Mouse (Mus musculus): ENCODE data around the gene Glb1l3. TPM values are rescaled to one million over a fixed set of nuclear protein-coding genes. Genes with fewer than 3 reads are reported as not detected.

Glb1l3 gene
- polyA plus RNA-seq, 1 experiment from 2014 or later = not detected

DNA sequence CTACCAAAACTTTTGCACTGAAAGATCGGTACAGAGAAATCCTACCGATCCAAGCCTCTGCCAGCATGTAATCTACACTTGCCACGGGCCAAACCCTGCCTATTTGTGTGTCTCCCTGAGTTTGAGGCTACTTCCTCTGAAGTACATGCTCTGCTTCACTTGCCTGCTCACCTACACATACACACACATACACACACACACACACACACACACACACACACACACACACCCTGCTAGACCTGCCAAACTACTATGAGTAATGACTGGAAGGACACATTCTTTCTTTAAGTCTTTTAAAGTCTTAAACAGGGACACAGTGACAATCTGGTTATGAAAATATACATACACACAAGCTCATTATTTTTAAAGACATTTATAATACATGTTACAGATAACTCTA lies 62.5 kb downstream of the Glb1l3 start:
- no peak for ATAC-seq (ENCODE audit: low read depth)
- no peak overlapping the region for H3K27ac ChIP-seq (ENCODE audit: low read length)
- H3K27me3 ChIP-seq (ENCODE audit: control insufficient read depth, insufficient read depth, low read depth, low read length) = no peaks in the 10 kb centered on the region
- no peaks in the 10 kb centered on the region for H3K9me3 ChIP-seq (replicated peaks; ENCODE audit: control insufficient read depth, low read length)
- no peak overlapping the region for H3K9ac ChIP-seq (ENCODE audit: low read depth, low read length)
- H3K4me2 ChIP-seq (ENCODE audit: low read depth, low read length) = no peak overlapping the region
- no peak overlapping the region for H3K4me3 ChIP-seq (ENCODE audit: low read depth, low read length)
- H3K36me3 ChIP-seq (ENCODE audit: control insufficient read depth, insufficient read depth) = no peaks in the 10 kb centered on the region
- H3K4me1 ChIP-seq (ENCODE audit: control insufficient read depth, low read depth, low read length) = no peaks in the 10 kb centered on the region
- 67% methylated on average over 3 of the region's 3 CpGs for WGBS (ENCODE audit: insufficient replicate concordance)

DNA sequence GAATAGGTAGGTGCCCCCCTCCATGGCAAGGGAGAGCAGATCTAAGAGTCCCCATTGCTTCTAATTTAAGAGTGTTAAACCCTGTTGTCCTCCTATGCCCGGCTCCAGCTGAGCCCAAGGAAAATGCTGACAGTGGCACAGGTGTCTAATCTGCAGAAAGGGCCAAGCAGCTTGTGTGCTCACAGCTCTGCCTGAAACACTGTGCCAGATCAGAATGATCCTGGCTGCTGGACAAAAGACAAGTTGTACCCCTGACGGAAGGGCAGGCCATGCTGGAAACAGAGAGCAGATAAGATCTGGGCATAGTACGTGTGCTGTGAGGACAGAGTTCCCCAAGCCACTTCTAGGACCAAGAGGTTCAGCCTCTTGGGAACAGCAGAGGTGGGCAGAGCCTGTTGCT lies 67.9 kb downstream of the Glb1l3 start:
- WGBS (ENCODE audit: insufficient replicate concordance) = 54% methylated on average over 3 of the region's 3 CpGs
- Histone ChIP-seq H3K4me2 (ENCODE audit: low read depth, low read length) (no peak overlapping the region), H3K27me3 (ENCODE audit: control insufficient read depth, insufficient read depth, low read depth, low read length) (no peaks in the 10 kb centered on the region), H3K4me1 (ENCODE audit: control insufficient read depth, low read depth, low read length) (no peaks in the 10 kb centered on the region), H3K27ac (ENCODE audit: low read length) (no peak overlapping the region), H3K9me3 (replicated peaks; ENCODE audit: control insufficient read depth, low read length) (no peaks in the 10 kb centered on the region), H3K4me3 (ENCODE audit: low read depth, low read length) (no peak overlapping the region), H3K9ac (ENCODE audit: low read depth, low read length) (no peak overlapping the region), H3K36me3 (ENCODE audit: control insufficient read depth, insufficient read depth) (no peaks in the 10 kb centered on the region)
- ATAC-seq (ENCODE audit: low read depth) = no peak

DNA sequence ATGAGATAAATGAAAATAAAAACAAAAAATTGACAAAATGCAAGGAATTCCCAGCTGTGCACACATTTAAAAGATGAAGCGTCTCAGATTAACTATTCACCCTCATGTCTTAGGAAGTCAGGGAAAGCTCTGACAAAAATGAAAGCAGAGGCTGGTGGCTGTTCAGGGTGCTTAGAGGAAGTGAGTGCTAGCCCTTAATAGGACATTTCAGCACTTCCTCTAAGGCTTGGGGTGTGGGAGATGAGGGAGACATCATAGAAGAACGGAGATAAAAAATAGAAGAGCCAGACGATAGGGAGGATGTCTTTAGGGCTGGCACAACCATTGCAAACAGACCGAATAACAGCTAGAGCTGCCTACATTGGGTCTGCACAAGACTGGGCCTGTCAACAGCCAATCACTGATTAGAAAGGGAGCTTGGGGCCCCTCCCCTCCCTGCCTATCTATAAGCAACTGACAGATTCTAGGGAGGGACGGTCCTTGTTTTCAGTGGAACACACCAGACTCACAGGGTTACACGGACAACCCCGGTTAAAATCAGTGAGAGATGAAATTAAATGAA lies 77.2 kb downstream of the Glb1l3 start:
- H3K4me2 ChIP-seq (ENCODE audit: low read depth, low read length) = no peak overlapping the region
- WGBS (ENCODE audit: insufficient replicate concordance) = 27% methylated on average over 7 of the region's 7 CpGs
- no peaks in the 10 kb centered on the region for H3K27me3 ChIP-seq (ENCODE audit: control insufficient read depth, insufficient read depth, low read depth, low read length)
- no peak overlapping the region for H3K4me3 ChIP-seq (ENCODE audit: low read depth, low read length)
- H3K27ac ChIP-seq (ENCODE audit: low read length) = no peak overlapping the region
- H3K9me3 ChIP-seq (replicated peaks; ENCODE audit: control insufficient read depth, low read length) = no peaks in the 10 kb centered on the region
- no peak overlapping the region for H3K9ac ChIP-seq (ENCODE audit: low read depth, low read length)
- H3K4me1 ChIP-seq (ENCODE audit: control insufficient read depth, low read depth, low read length) = no peaks in the 10 kb centered on the region
- no peak for ATAC-seq (ENCODE audit: low read depth)
- H3K36me3 ChIP-seq (ENCODE audit: control insufficient read depth, insufficient read depth) = no peaks in the 10 kb centered on the region

DNA sequence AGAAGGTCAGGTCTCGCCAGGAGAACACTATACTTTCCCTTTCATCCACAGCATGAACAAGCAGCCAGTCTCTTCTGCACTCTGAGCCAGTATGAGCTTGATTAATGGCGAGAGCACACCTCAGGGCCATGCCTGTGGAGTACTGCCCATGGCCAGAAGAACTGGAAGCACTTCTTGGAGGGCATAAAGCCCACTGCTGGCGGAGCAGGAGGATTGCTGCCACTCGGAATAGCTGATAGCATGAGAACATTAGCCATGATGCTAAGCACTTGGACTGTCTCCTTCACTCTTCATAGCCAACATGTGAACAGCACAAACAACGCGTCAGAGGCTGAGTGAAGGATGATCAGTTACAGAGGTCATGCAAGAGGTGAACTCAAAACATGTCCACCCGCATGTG lies 82.3 kb downstream of the Glb1l3 start:
- Histone ChIP-seq H3K4me2 (ENCODE audit: low read depth, low read length) (no peak overlapping the region), H3K27ac (ENCODE audit: low read length) (no peak overlapping the region), H3K4me1 (ENCODE audit: control insufficient read depth, low read depth, low read length) (no peaks in the 10 kb centered on the region), H3K9ac (ENCODE audit: low read depth, low read length) (no peak overlapping the region), H3K9me3 (replicated peaks; ENCODE audit: control insufficient read depth, low read length) (no peaks in the 10 kb centered on the region), H3K36me3 (ENCODE audit: control insufficient read depth, insufficient read depth) (no peaks in the 10 kb centered on the region), H3K4me3 (ENCODE audit: low read depth, low read length) (no peak overlapping the region), H3K27me3 (ENCODE audit: control insufficient read depth, insufficient read depth, low read depth, low read length) (no peaks in the 10 kb centered on the region)
- ATAC-seq (ENCODE audit: low read depth) = no peak
- 61% methylated on average over 7 of the region's 7 CpGs for WGBS (ENCODE audit: insufficient replicate concordance)

DNA sequence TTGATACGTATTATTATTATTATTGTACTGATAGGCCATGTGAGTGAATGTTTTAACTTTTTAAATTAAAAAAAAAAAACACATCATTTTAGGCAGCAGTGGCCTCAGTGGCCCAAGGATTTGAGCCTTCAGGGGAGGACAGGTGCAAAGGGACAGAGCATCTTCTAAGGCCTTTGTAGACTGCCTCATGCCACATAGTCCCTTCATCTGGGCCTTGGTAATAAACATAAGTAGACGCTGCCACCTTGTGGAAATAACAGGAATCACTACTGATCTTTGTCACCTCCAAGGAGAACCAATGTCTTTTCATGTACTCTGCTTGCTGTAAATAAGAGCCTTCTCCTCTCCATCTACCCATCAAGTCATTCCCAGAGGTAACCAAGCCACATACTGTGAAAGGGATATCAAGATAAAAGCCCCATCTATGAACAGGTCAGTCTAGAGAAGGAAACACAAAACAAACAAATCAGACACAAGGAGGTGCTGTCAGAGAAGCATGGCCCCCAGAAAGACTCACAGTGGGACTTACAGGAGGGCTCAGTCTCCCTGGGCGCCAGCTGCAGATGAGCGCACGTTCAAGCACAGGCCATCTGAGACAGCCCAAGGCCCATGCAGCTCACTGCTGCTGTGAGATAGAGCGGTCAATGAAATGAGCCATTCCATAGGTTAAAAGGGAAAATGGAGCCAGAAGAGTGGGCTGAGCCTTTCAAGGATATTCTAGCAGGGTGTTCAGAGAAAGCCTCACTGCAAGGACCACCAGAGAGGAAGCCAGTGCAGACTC lies 84.4 kb downstream of the Glb1l3 start:
- H3K9ac ChIP-seq (ENCODE audit: low read depth, low read length) = no peak overlapping the region
- H3K36me3 ChIP-seq (ENCODE audit: control insufficient read depth, insufficient read depth) = no peaks in the 10 kb centered on the region
- no peaks in the 10 kb centered on the region for H3K9me3 ChIP-seq (replicated peaks; ENCODE audit: control insufficient read depth, low read length)
- H3K27ac ChIP-seq (ENCODE audit: low read length) = no peak overlapping the region
- no peaks in the 10 kb centered on the region for H3K27me3 ChIP-seq (ENCODE audit: control insufficient read depth, insufficient read depth, low read depth, low read length)
- no peak for ATAC-seq (ENCODE audit: low read depth)
- H3K4me1 ChIP-seq (ENCODE audit: control insufficient read depth, low read depth, low read length) = no peaks in the 10 kb centered on the region
- H3K4me2 ChIP-seq (ENCODE audit: low read depth, low read length) = no peak overlapping the region
- H3K4me3 ChIP-seq (ENCODE audit: low read depth, low read length) = no peak overlapping the region
- WGBS (ENCODE audit: insufficient replicate concordance) = 49% methylated on average over 6 of the region's 6 CpGs

DNA sequence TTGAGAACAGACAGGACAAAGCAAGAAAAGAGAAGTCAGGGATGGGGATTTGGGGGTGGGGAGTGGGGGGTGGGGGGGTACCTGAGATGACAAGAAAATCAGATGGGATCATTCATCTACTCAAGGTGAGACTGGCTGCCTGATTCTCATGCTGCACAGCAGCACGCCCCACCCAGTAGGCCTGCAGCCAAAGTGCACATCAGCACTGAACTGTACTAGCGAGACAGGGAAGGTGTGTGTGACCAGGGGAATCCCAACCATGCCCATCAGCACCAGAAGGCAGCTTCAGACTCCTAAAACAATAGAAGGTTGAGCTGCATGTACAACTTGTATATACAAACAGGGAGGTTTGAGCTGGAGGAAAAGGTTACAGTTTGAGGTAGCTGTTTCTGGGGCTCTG lies 85.0 kb downstream of the Glb1l3 start:
- Histone ChIP-seq H3K4me1 (ENCODE audit: control insufficient read depth, low read depth, low read length) (no peaks in the 10 kb centered on the region), H3K27ac (ENCODE audit: low read length) (no peak overlapping the region), H3K4me2 (ENCODE audit: low read depth, low read length) (no peak overlapping the region), H3K4me3 (ENCODE audit: low read depth, low read length) (no peak overlapping the region), H3K36me3 (ENCODE audit: control insufficient read depth, insufficient read depth) (no peaks in the 10 kb centered on the region), H3K9ac (ENCODE audit: low read depth, low read length) (no peak overlapping the region), H3K27me3 (ENCODE audit: control insufficient read depth, insufficient read depth, low read depth, low read length) (no peaks in the 10 kb centered on the region), H3K9me3 (replicated peaks; ENCODE audit: control insufficient read depth, low read length) (no peaks in the 10 kb centered on the region)
- no peak for ATAC-seq (ENCODE audit: low read depth)
- WGBS (ENCODE audit: insufficient replicate concordance) = 51% methylated on average over 2 of the region's 2 CpGs

DNA sequence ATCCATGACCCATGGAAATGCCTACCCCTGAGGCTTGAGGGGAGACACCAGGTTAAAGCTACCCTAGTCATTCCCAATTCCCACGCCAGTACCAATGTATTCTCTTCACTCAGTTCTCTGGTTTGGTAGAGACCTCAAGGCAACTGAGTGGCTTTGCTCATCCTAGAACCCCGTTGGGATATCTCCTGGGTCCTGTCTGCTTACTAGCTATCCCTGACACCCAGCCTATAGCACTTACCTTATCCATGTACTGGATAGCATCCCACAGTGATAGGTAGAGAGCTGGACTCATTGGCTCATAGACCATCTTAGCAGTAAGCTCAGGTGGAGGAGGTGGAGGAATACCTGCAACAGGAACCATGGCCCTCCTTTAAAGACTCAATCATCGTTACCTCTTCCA lies 92.5 kb downstream of the Glb1l3 start:
- Histone ChIP-seq H3K36me3 (ENCODE audit: control insufficient read depth, insufficient read depth) (no peaks in the 10 kb centered on the region), H3K9me3 (replicated peaks; ENCODE audit: control insufficient read depth, low read length) (no peaks in the 10 kb centered on the region), H3K4me2 (ENCODE audit: low read depth, low read length) (no peak overlapping the region), H3K4me3 (ENCODE audit: low read depth, low read length) (no peak overlapping the region), H3K4me1 (ENCODE audit: control insufficient read depth, low read depth, low read length) (no peaks in the 10 kb centered on the region), H3K27me3 (ENCODE audit: control insufficient read depth, insufficient read depth, low read depth, low read length) (no peaks in the 10 kb centered on the region), H3K27ac (ENCODE audit: low read length) (no peak overlapping the region), H3K9ac (ENCODE audit: low read depth, low read length) (no peak overlapping the region)
- 42% methylated on average over 3 of the region's 3 CpGs for whole genome bisulfite sequencing (ENCODE audit: insufficient replicate concordance)
- no peak for ATAC-seq (ENCODE audit: low read depth)

Other genes with a start within 250 kb of the Glb1l3 start
- not detected in 2 replicates for gene B3gat1, start 127.2 kb downstream of the Glb1l3 start, polyA plus RNA-seq (2015; fragmentation: Nextera tagmentation; extraction: Ambion mirVana)
- 0.04 and 0.06 TPM in 2 replicates for gene Glb1l2, start 54.4 kb downstream of the Glb1l3 start, polyA plus RNA-seq (2015; fragmentation: Nextera tagmentation; extraction: Ambion mirVana)
- gene Gm1110, start 62.2 kb upstream of the Glb1l3 start, polyA plus RNA-seq (2015; fragmentation: Nextera tagmentation; extraction: Ambion mirVana) = not detected in 2 replicates
- gene Acad8, start 138.7 kb upstream of the Glb1l3 start, polyA plus RNA-seq (2015; fragmentation: Nextera tagmentation; extraction: Ambion mirVana) = 13.6 and 14.5 TPM in 2 replicates
- gene Thyn1, start 138.8 kb upstream of the Glb1l3 start, polyA plus RNA-seq (2015; fragmentation: Nextera tagmentation; extraction: Ambion mirVana) = 39.3 and 40.9 TPM in 2 replicates
- 7.7 and 8.5 TPM in 2 replicates for gene Vps26b, start 169.2 kb upstream of the Glb1l3 start, polyA plus RNA-seq (2015; fragmentation: Nextera tagmentation; extraction: Ambion mirVana)
- gene Ncapd3, start 169.3 kb upstream of the Glb1l3 start, polyA plus RNA-seq (2015; fragmentation: Nextera tagmentation; extraction: Ambion mirVana) = 30.9 and 31.9 TPM in 2 replicates